Mouse (Mus musculus): ENCODE measurements around the gene Pacrg. TPM values are rescaled to one million over a fixed set of nuclear protein-coding genes. Genes with fewer than 3 reads are reported as not detected.

Gene Pacrg
- total and polyA plus RNA-seq, 3 experiments = not detected

- Histone ChIP-seq H3K27me3 (replicated peaks) (no peaks in the 10 kb centered on the region), H3K9ac (ENCODE audit: insufficient read depth, low read depth) (no peak overlapping the region), H3K4me2 (ENCODE audit: insufficient read depth, low read depth, poor library complexity, severe bottlenecking) (no peak overlapping the region), H3K4me1 (ENCODE audit: control insufficient read depth in 1 of 2, insufficient read depth in 2 of 2) (no peaks in the 10 kb centered on the region), H3K27ac (ENCODE audit: insufficient read depth, low read depth) (no peak overlapping the region), H3K36me3 (replicated peaks in 1 of 2; ENCODE audit: control insufficient read depth in 1 of 2, insufficient read depth in 1 of 2, low read length in 1 of 2) (no peaks in the 10 kb centered on the region), H3K9me3 (replicated peaks; ENCODE audit: low read length) (no peaks in the 10 kb centered on the region), H3K79me2 (replicated peaks; ENCODE audit: control insufficient read depth, extremely low read depth, insufficient read depth, poor library complexity, severe bottlenecking) (no peaks in the 10 kb centered on the region), H3K4me3 (replicated peaks in 1 of 3; ENCODE audit: low read depth in 2 of 3, low read length in 2 of 3, poor library complexity in 1 of 3) (no peak overlapping the region)
- dilution Hi-C loops (cut with MboI; ENCODE audit: extremely low pct_ligation_motif_present, extremely low pct_unique_long_range_greater_than_20kb, low sequenced_read_pairs) = no loop called here
- TF ChIP-seq NRF1 (IDR thresholded peaks at IDR 0.05; ENCODE audit: low read depth, low read length) (no peak), ZMIZ1 (IDR thresholded peaks at IDR 0.05; ENCODE audit: low read depth, low read length) (no peak), MYC (IDR thresholded peaks at IDR 0.05; ENCODE audit: low read depth, low read length) (no peak), TCF12 (IDR thresholded peaks at IDR 0.05; ENCODE audit: low read depth, low read length) (no peak)
- in situ Hi-C loops (cut with MboI; ENCODE audit: low pct_ligation_motif_present, low pct_unique_long_range_greater_than_20kb, low sequenced_read_pairs) = no loop called here
- no peak for DNase-seq (ENCODE audit: extremely low read depth)
Measured at GRCm38 (mm10) chr17:10564191-10564590, 275.9 kb downstream of the Pacrg start.

GRCm38 (mm10) chr17:10562871-10563270, 277.2 kb downstream of the Pacrg start:
- Histone ChIP-seq H3K79me2 (replicated peaks; ENCODE audit: control insufficient read depth, extremely low read depth, insufficient read depth, poor library complexity, severe bottlenecking) (no peaks in the 10 kb centered on the region), H3K4me1 (ENCODE audit: control insufficient read depth in 1 of 2, insufficient read depth in 2 of 2) (no peaks in the 10 kb centered on the region), H3K9ac (ENCODE audit: insufficient read depth, low read depth) (no peak overlapping the region), H3K4me3 (replicated peaks in 1 of 3; ENCODE audit: low read depth in 2 of 3, low read length in 2 of 3, poor library complexity in 1 of 3) (no peak overlapping the region), H3K4me2 (ENCODE audit: insufficient read depth, low read depth, poor library complexity, severe bottlenecking) (no peak overlapping the region), H3K27ac (ENCODE audit: insufficient read depth, low read depth) (no peak overlapping the region), H3K9me3 (replicated peaks; ENCODE audit: low read length) (no peaks in the 10 kb centered on the region), H3K27me3 (replicated peaks) (no peaks in the 10 kb centered on the region), H3K36me3 (replicated peaks in 1 of 2; ENCODE audit: control insufficient read depth in 1 of 2, insufficient read depth in 1 of 2, low read length in 1 of 2) (no peaks in the 10 kb centered on the region)
- no peak for DNase-seq (ENCODE audit: extremely low read depth)
- TF ChIP-seq UBTF (IDR thresholded peaks at IDR 0.05; ENCODE audit: low read depth, low read length) (no peak), CHD2 (IDR thresholded peaks at IDR 0.05; ENCODE audit: low read length) (no peak), JUN (IDR thresholded peaks at IDR 0.05; ENCODE audit: insufficient read depth, low read depth, low read length) (no peak), ZKSCAN1 (IDR thresholded peaks at IDR 0.05; ENCODE audit: borderline replicate concordance, low read depth, low read length) (no peak)
- dilution Hi-C loops (cut with MboI; ENCODE audit: extremely low pct_ligation_motif_present, extremely low pct_unique_long_range_greater_than_20kb, low sequenced_read_pairs) = no loop called here
- in situ Hi-C loops (cut with MboI; ENCODE audit: low pct_ligation_motif_present, low pct_unique_long_range_greater_than_20kb, low sequenced_read_pairs) = no loop called here

- Histone ChIP-seq H3K79me2 (replicated peaks; ENCODE audit: control insufficient read depth, extremely low read depth, insufficient read depth, poor library complexity, severe bottlenecking) (no peaks in the 10 kb centered on the region), H3K4me1 (ENCODE audit: control insufficient read depth in 1 of 2, insufficient read depth in 2 of 2) (no peaks in the 10 kb centered on the region), H3K36me3 (replicated peaks in 1 of 2; ENCODE audit: control insufficient read depth in 1 of 2, insufficient read depth in 1 of 2, low read length in 1 of 2) (no peaks in the 10 kb centered on the region), H3K9ac (ENCODE audit: insufficient read depth, low read depth) (no peak overlapping the region), H3K9me3 (replicated peaks; ENCODE audit: low read length) (no peaks in the 10 kb centered on the region), H3K27ac (ENCODE audit: insufficient read depth, low read depth) (no peak overlapping the region), H3K27me3 (replicated peaks) (no peaks in the 10 kb centered on the region), H3K4me2 (ENCODE audit: insufficient read depth, low read depth, poor library complexity, severe bottlenecking) (no peak overlapping the region), H3K4me3 (replicated peaks in 1 of 3; ENCODE audit: low read depth in 2 of 3, low read length in 2 of 3, poor library complexity in 1 of 3) (no peak overlapping the region)
- no peak for DNase-seq (ENCODE audit: extremely low read depth)
- dilution Hi-C loops (cut with MboI; ENCODE audit: extremely low pct_ligation_motif_present, extremely low pct_unique_long_range_greater_than_20kb, low sequenced_read_pairs) = no loop called here
- TF ChIP-seq USF2 (conservative IDR thresholded peaks at IDR 0.05; ENCODE audit: low read depth, low read length) (no peak), CTCF (conservative IDR thresholded peaks at IDR 0.05 in 1 of 2, IDR thresholded peaks at IDR 0.05 in 1 of 2; ENCODE audit: low read depth in 2 of 2, low read length in 2 of 2) (no peak), POLR2A (IDR thresholded peaks at IDR 0.05; ENCODE audit: low read depth, low read length) (no peak), E2F4 (IDR thresholded peaks at IDR 0.05; ENCODE audit: insufficient replicate concordance, low read depth, low read length) (no peak), PAX5 (IDR thresholded peaks at IDR 0.05; ENCODE audit: low read length) (no peak), NRF1 (IDR thresholded peaks at IDR 0.05; ENCODE audit: low read depth, low read length) (no peak), ZMIZ1 (IDR thresholded peaks at IDR 0.05; ENCODE audit: low read depth, low read length) (no peak), ELF1 (IDR thresholded peaks at IDR 0.05; ENCODE audit: low read depth, low read length) (no peak), ZC3H11A (IDR thresholded peaks at IDR 0.05; ENCODE audit: low read depth, low read length) (no peak), MYC (IDR thresholded peaks at IDR 0.05; ENCODE audit: low read depth, low read length) (no peak), HCFC1 (IDR thresholded peaks at IDR 0.05; ENCODE audit: low read depth, low read length) (no peak), MAX (IDR thresholded peaks at IDR 0.05; ENCODE audit: low read length) (no peak), IRF4 (IDR thresholded peaks at IDR 0.05; ENCODE audit: low read depth, low read length) (no peak), GABPA (IDR thresholded peaks at IDR 0.05; ENCODE audit: insufficient replicate concordance, low read depth, low read length) (no peak), TBP (conservative IDR thresholded peaks at IDR 0.05; ENCODE audit: low read depth, low read length) (no peak), NELFE (IDR thresholded peaks at IDR 0.05; ENCODE audit: low read depth, low read length) (no peak), JUN (IDR thresholded peaks at IDR 0.05; ENCODE audit: insufficient read depth, low read depth, low read length) (no peak)
- in situ Hi-C loops (cut with MboI; ENCODE audit: low pct_ligation_motif_present, low pct_unique_long_range_greater_than_20kb, low sequenced_read_pairs) = no loop called here
Measured at GRCm38 (mm10) chr17:10560053-10560452, 280.1 kb downstream of the Pacrg start.
